Mouse (Mus musculus): ENCODE results near the gene Lbhd2. TPM values are rescaled to one million over a fixed set of nuclear protein-coding genes. Genes with fewer than 3 reads are reported as not detected.

Lbhd2 gene
- polyA plus RNA-seq, 1 experiment = 0.10 TPM

DNA sequence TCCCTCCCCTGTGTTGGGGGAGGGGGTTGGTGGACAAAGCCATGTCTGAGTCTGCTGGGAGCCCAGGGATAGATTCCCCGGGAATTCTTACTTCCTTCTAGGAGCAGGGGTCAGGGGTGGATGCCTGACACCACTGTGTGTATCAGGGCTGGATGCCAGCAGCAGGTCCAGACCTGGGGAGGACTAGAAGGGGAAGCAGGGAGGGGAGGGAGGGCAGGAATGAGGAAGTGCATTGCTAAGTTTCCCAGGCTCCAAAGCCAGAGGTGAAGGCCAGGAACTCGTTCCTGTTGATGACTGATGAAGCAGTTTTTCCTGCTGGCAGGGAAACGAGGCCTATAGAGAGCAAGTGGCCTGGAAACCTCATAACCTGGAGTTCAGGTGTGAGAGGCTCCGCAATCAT is 25.5 kb downstream of the Lbhd2 start:
- DNase-seq (ENCODE audit: low spot score) = no peak

DNA sequence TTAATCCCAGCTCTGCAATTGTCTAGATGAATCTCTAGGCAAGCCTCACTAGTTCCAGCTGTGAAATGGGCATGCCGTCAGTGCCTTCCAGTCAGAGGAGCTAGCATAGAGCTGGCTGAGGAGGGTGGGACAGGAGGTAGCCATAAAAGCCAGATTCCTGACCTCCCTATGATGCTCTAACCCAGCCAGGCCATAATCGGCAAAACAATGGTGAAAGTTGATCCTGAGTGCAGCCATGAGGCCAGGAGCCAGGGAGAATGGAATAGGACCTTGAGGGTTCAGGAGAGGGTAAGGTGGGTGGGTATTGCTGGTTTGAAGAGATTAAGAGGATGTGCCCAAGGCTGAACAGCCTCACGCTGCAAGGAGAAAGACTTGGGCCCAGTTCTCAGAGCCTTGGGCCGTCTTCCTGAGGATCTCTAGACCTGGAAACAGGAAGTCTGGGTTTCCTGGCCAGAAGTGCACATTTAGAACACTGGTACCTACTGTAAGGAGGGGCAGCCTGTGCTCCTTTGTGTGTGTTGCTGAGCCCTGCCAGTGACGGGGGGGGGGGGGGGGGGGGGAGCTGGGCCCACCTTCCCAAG is 26.2 kb downstream of the Lbhd2 start:
- DNase-seq (ENCODE audit: low spot score) = no peak

DNA sequence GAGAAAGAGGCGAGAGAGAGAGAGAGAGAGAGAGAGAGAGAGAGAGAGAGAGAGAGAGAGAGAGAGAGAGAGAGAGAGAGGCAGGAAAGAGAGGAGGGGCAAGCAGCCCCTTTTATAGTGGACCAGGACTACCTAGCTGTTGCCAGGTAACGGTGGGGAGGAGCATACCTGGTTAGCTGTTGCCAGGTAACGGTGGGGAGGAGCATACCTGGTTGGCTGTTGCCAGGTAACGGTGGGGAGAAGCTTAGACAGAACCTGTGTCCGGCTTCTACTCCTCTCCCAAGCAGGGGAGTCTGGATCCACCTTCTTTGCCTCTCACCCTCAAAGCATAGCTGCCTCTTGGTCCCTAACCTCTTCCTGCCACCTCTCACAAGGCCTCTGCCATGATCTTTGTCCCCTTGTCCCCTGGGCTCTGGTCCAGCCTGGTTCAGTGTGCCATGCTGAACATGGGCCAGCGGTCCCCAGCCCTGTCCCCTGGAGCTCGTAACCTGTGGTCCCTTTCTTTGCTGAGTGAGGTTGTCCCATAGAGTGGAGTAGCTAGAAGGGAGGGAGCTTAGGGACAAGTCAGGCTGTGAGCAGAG is 27.6 kb downstream of the Lbhd2 start:
- no peak for DNase-seq (ENCODE audit: low spot score)

GRCm38 (mm10) chr12:111434745-111435327 is 28.2 kb downstream of the Lbhd2 start:
- DNase-seq (ENCODE audit: low spot score) = no peak

DNA sequence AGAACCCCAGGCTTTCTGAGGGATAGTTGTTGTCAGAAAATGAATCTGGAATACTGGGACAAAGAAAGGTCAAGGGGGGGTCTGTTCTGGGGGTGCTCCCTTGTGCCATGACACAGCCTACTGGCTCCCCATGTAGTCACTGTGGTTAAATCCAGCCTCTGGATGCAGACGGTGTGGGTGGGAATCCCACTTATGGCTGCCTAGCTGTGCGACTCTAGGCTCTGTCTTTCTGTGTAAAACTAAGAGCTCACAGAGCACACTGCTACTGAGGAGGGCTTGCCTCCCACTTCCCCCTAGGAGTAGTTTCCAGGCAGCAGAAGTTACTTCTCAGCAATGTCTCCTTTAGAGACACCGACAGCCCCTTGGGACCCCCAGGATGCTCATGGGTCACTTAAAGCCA is 29.6 kb downstream of the Lbhd2 start:
- DNase-seq (ENCODE audit: low spot score) = no peak

DNA sequence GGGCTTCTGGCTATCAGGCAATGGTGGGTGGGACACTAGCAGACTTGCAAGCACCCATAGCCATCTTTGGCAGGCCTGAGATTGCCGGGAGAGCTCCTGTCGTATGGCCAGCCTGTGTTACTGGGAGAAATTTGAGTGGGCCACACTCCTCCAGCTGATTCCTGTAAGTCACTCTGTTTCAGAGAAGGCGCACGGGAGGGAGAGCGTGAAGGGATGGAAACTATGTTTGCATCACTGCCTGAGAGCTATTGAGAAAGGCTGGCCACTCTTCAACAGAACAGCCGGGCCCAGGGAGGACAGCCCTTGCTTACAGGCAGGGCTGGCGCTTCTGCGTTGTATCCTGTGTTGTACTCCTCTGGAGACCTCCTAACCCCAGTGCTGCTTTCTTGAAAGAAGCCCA is 30.0 kb downstream of the Lbhd2 start:
- DNase-seq (ENCODE audit: low spot score) = no peak

DNA sequence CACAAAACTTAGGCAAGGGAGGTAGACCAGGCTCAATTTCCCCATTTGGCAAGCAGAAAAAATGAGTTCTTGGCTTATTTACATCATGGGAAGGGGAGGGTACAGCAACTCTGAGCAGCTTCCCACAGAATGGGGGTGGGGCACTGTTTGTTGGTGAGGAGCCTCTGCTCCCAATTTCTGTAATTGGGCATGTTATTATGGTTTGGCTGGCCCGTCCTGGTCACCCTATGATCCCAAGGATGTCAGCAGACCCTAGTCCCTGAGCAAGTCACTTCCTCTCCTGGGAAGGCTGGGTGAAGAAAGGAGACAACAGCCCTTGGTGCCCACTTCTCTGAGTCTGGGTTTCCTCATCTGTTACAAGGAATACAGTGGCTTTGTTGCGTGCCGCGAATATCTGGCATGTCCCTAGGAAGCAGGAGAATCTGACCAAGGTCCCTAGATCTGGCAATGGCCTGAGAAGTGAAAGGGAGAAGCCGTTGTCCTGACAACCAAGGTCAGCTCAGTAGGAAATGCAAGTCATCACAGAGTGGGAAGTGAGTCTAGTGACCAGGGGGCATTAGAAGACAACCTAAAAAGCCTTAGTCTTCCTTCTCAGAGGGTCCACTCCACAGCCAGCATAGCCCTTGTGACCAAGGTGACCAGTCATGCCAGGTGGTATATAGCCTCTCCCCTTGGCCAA is 30.8 kb downstream of the Lbhd2 start:
- no peak for DNase-seq (ENCODE audit: low spot score)

DNA sequence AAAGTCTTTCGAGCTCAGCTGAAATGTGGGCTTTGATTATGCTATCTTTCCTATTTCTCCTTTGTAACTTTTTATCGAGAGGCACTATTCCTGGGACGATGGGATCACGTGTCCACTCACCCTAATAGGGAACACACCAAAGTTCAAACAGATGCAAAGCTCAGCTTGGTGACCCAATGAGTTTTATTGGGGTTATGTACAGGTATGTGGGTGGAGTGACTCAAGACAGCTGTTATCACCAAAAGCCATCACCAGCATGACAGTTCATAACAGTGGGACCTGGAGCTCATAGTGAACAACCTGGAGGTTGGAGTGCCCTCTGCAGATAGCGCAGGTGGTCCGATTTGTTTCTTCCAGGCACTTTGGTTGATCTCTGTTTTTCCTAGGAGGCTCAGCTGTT is 32.2 kb downstream of the Lbhd2 start:
- DNase-seq (ENCODE audit: low spot score) = no peak

DNA sequence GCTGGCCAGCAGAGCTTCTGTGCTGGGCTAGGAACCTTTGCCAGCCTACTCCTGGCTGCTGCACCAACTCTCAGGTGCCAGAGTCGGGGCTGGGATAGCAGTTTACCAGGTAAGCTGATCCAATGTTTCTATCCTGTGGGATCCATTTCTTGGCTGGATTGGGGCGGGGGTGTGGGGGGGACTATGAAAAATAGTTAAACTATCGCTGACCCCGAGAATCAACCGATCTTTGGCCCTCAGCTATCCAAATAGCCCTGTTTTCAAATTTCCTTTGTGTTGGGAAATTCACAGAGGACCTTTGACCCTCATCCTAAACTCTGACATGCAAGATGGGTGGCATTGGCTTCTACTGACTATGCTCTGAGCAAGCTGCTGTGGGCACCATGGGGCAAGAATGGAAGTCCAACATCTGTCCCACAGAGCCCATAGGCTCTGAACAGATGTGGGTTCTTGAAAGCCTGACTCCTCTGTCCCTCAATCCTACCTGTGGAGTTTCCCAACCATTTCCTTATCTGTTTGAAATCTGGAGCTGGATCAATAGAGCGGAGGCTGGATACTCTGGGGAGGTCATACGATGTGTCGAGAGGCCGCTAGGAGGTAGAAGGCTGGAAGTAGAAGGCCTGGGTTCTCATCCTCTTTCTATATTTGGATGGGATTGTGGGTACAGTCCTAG is 34.2 kb downstream of the Lbhd2 start:
- no peak for DNase-seq (ENCODE audit: low spot score)

DNA sequence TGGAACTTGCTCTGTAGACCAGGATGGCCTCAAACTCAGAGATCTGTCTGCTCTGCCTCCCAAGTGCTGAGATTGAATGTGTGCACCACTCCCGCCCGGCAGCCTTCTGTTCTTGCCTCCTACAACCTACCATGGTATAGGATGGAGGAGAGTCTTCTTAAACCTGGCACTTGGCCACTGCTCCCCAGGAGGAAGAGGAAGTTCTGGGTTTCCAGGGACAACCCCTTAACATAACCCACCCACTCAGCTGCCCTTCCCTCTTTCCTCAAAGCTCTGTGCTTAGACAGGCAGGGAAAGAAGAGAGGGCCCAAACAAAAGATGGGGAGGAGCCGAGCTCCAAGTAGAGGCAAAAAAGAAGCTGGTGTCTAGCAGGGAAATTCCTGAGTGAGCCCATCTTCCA is 34.9 kb downstream of the Lbhd2 start:
- DNase-seq (ENCODE audit: low spot score) = no peak

GRCm38 (mm10) chr12:111442309-111443010 is 35.9 kb downstream of the Lbhd2 start, which contains the start of gene Tnfaip2:
Tnfaip2 (plus strand) TSS chr12:111442469.
- peak; percentile 77 for DNase-seq (ENCODE audit: low spot score)

GRCm38 (mm10) chr12:111443011-111443870 is 36.6 kb downstream of the Lbhd2 start:
- DNase-seq (ENCODE audit: low spot score) = no peak

DNA sequence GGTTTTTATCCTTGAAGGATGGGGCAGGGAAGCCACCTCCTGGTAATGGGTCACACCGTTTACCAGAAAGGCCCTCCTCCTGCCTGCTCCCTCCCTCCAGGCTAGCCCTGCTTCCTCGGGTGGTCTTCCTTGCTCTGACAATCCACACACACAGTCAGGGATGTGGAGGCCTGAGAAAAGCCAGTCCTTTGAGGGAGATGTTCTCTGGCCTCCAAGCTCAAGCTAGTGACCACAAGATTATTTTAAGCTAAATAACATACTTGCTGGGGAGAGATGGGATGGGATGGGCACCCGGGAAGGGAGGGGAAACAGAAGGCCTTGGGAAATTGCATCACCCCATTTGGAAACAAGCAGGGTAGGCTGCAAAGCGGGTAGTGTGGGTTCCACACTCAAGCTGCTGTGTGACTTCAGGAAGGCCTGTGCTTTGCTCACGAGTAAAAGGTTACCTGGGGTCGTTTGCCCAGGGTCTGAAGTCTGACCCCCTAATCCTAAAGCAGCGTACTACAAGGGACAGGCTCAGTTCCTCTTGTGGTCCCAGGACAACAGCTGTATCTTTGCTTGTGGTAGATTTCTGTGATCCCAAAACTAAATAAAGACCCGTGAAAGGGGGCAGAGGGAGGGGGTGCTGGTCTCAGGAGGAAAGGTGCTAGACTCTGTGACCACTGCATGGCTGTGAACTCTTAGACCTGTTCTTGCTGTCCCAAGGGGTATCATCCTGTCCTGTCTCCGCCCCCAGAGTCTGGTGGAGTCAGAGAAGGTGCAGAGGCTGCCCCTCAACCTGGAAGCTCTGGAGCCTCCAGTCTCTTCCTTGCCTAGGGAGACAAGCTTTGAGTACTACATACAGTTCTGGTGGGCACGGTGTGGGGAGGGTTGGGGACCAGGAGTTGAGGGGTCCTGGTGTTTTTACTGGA is 37.6 kb downstream of the Lbhd2 start:
- no peak for DNase-seq (ENCODE audit: low spot score)

GRCm38 (mm10) chr12:111445161-111445889 is 38.7 kb downstream of the Lbhd2 start:
- no peak for DNase-seq (ENCODE audit: low spot score)

GRCm38 (mm10) chr12:111445890-111446613 is 39.4 kb downstream of the Lbhd2 start:
- no peak for DNase-seq (ENCODE audit: low spot score)

DNA sequence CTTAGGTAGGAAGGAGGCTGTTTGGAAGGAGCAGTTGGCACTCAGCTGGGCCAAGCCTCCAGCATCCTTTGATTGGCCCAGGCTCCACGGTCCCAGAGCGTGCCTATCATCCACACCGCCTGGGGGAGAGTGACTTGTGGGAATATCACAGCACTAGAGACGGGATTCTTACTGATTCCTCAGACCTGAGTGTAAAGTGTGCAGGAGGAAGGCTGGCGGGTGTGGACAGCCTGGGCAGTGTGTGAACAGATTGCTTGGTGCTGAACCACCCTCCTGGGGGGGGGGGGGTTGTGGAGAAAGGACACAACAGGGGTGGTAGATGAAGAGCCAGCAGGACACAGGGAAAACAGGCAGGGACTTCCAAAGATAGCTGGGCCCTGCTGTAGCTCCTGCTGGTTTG is 40.1 kb downstream of the Lbhd2 start:
- no peak for DNase-seq (ENCODE audit: low spot score)

- no peak for DNase-seq (ENCODE audit: low spot score)
These were observed 40.7 kb downstream of the Lbhd2 start for GRCm38 (mm10) chr12:111447350-111447749.
